Mouse (Mus musculus) bone marrow, adult 2 months (tissue): ENCODE results near the gene Kidins220.

Experiments used
- CTCF ChIP-seq: fragments of 200-500 bp; IDR thresholded peaks from 2 replicates; pipeline ENCODE4 v1.5.1; 2011; ENCODE audit warnings: low read length, control low read depth; ENCODE audit not compliant: control insufficient read depth, insufficient read depth
- POLR2A ChIP-seq: fragments of 200-500 bp; IDR thresholded peaks from 2 replicates; pipeline ENCODE4 v1.6.1; 2011; ENCODE audit warnings: low read depth, mild to moderate bottlenecking, control low read depth, low read length, borderline replicate concordance; ENCODE audit not compliant: control insufficient read depth

DNA sequence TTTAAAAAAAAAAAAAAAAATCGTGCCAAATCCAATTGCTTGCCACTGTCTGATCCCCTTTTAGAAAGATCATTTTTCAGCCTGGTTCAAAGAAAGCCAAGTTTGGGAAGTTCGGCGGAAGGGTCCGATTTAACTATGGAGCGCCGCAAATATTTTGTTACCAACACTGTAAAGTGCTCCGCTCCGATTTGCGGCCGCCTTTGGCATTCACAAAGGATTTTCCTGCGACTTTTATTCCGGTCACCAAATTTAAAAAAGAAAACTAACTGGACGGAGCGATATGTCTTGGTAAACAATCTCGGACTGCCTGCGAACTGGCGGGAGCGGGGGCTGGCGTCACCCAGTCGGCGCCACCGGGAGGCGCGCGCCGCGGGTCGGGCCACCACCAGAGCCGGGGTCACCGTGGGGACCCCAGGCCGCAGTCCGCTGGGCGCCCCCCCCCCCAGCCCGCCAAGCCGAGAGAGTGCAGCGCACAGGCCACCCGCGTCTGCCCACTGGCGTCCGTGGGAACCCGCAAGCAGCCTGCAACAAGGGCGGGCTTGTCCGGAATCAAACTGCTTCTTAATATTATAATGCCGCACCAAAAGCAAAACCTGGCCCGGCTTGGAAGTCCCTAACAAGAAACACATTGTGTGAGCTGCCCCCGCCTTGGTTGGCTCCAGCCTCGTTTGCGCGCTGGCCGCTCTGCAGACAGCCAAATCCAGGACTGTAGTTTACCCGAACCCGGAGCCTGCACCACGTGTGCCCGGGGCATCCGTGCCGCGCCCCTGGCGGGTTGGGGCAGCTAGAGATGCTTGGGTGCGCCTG is 125.9 kb downstream of the Kidins220 start:
- TF ChIP-seq CTCF (no peak), POLR2A (0 out of 2 replicates have a peak, but pooled peaks have one; percentile 11)
